In genomic region chr1:178368548-178369271, GRCm38 (mm10) we compare ENCODE assay signal across 7 mouse cellular contexts. TPM values are rescaled to one million over a fixed set of nuclear protein-coding genes. Genes with fewer than 3 reads are reported as not detected.
DNase-seq lines count a peak whose midpoint lies in the region; ATAC-seq lines count a peak whose summit lies in the region.

No protein-coding gene starts in this region.

- WGBS in embryonic facial prominence, embryonic 12.5 days = 2% methylated on average over 36 of the region's 36 CpGs
- WGBS in limb, embryonic 11.5 days = under 1% methylated on average over 36 of the region's 36 CpGs
- 2% methylated on average over 36 of the region's 36 CpGs for WGBS in midbrain, embryonic 14.5 days

- H3K36me3 ChIP-seq in embryonic facial prominence, embryonic 12.5 days = no peaks in the 10 kb centered on the region
- no peaks in the 10 kb centered on the region for H3K36me3 ChIP-seq in limb, embryonic 11.5 days (ENCODE audit: control insufficient read depth, insufficient read depth, low read length)
- no peaks in the 10 kb centered on the region for H3K36me3 ChIP-seq in midbrain, embryonic 14.5 days (ENCODE audit: control insufficient read depth, insufficient read depth, low read length)

- no peaks in the 10 kb centered on the region for H3K9me3 ChIP-seq in embryonic facial prominence, embryonic 12.5 days
- H3K9me3 ChIP-seq in limb, embryonic 11.5 days (ENCODE audit: control insufficient read depth, low read length) = no peaks in the 10 kb centered on the region
- H3K9me3 ChIP-seq in midbrain, embryonic 14.5 days (ENCODE audit: control insufficient read depth, low read length) = no peaks in the 10 kb centered on the region

- no peaks in the 10 kb centered on the region for H3K27me3 ChIP-seq in embryonic facial prominence, embryonic 12.5 days
- H3K27me3 ChIP-seq in limb, embryonic 11.5 days (ENCODE audit: control insufficient read depth, insufficient read depth, low read length) = no peaks in the 10 kb centered on the region
- H3K27me3 ChIP-seq in midbrain, embryonic 14.5 days (ENCODE audit: control insufficient read depth, insufficient read depth, low read length) = no peaks in the 10 kb centered on the region

- peak overlapping the region; percentile 69; the same call in 1 of the 2 replicates for H3K27ac ChIP-seq in embryonic facial prominence, embryonic 12.5 days
- no peak overlapping the region; the same call in 1 of the 2 replicates for H3K27ac ChIP-seq in limb, embryonic 11.5 days (replicated peaks; ENCODE audit: low read depth, low read length)
- H3K27ac ChIP-seq in midbrain, embryonic 14.5 days (replicated peaks; ENCODE audit: low read depth, low read length) = peak overlapping the region; percentile 78

- peaks cover 5% of the 10 kb centered on the region; the same call in 1 of the 2 replicates for H3K4me1 ChIP-seq in embryonic facial prominence, embryonic 12.5 days
- peaks cover 2% of the 10 kb centered on the region; the same call in 1 of the 2 replicates for H3K4me1 ChIP-seq in limb, embryonic 11.5 days (ENCODE audit: control insufficient read depth, insufficient read depth, low read length)
- 0 out of 2 replicates have a peak, but pooled peaks cover 4% of the 10 kb centered on the region for H3K4me1 ChIP-seq in midbrain, embryonic 14.5 days (ENCODE audit: control insufficient read depth, insufficient read depth, low read length)

- peak; percentile 86 for ATAC-seq in embryonic facial prominence, embryonic 12.5 days (ENCODE audit: insufficient number of reproducible peaks, insufficient read depth, low FRiP score, low TSS enrichment)
- peak; percentile 90 for ATAC-seq in limb, embryonic 11.5 days (ENCODE audit: insufficient number of reproducible peaks, low FRiP score, low TSS enrichment, low read depth)
- ATAC-seq in midbrain, embryonic 14.5 days (ENCODE audit: low FRiP score, low TSS enrichment) = peak; percentile 94

- peak overlapping the region; percentile 79 for H3K4me2 ChIP-seq in embryonic facial prominence, embryonic 12.5 days (replicated peaks)
- peak overlapping the region; percentile 81 for H3K4me2 ChIP-seq in limb, embryonic 11.5 days (ENCODE audit: low read depth, severe bottlenecking)
- peak overlapping the region; percentile 87 for H3K4me2 ChIP-seq in midbrain, embryonic 14.5 days (ENCODE audit: low read length)

- peak overlapping the region; percentile 52 for H3K9ac ChIP-seq in embryonic facial prominence, embryonic 12.5 days
- peak overlapping the region; percentile 68 for H3K9ac ChIP-seq in limb, embryonic 11.5 days (ENCODE audit: low read length)
- H3K9ac ChIP-seq in midbrain, embryonic 14.5 days (replicated peaks; ENCODE audit: low read length) = peak overlapping the region; percentile 52

- DNase-seq in adrenal gland, postnatal 25 days = peak; percentile 93
- DNase-seq in heart, adult 11 months = peak; percentile 100
- peak; percentile 94 for DNase-seq in kidney, adult 18-20 months
- peak; percentile 85 for DNase-seq in limb, embryonic 11.5 days (ENCODE audit: low spot score)
- DNase-seq in midbrain, embryonic 14.5 days = peak; percentile 93
- peak; percentile 87 for DNase-seq in spleen, adult 18-20 months

- H3K4me3 ChIP-seq in embryonic facial prominence, embryonic 12.5 days = peak overlapping the region; percentile 42
- peak overlapping the region; percentile 38 for H3K4me3 ChIP-seq in limb, embryonic 11.5 days (ENCODE audit: low read depth, low read length)
- H3K4me3 ChIP-seq in midbrain, embryonic 14.5 days (replicated peaks; ENCODE audit: low read depth, low read length) = peak overlapping the region; percentile 46

RNA-seq across cellular contexts. Expression of gene Hnrnpu, which starts 31.1 kb away (rescaled TPM):
- 446 and 468 TPM in 2 replicates for total RNA-seq in adrenal gland, postnatal 25 days (2021)
- polyA plus RNA-seq in embryonic facial prominence, embryonic 12.5 days (2016; fragmentation: Nextera tagmentation; extraction: Ambion mirVana) = 797 and 876 TPM in 2 replicates
- 842 and 961 TPM in 2 replicates for polyA plus RNA-seq in limb, embryonic 11.5 days (2014; fragmentation: Nextera tagmentation; extraction: Ambion mirVana)
- polyA plus RNA-seq in midbrain, embryonic 14.5 days (2014; fragmentation: Nextera tagmentation; extraction: Ambion mirVana) = 243 and 369 TPM in 2 replicates

RNA-seq across cellular contexts. Expression of gene Efcab2, which starts 37.2 kb away (rescaled TPM):
- 2.3 and 4.5 TPM in 2 replicates for total RNA-seq in adrenal gland, postnatal 25 days (2021)
- polyA plus RNA-seq in embryonic facial prominence, embryonic 12.5 days (2016; fragmentation: Nextera tagmentation; extraction: Ambion mirVana) = 5.6 and 5.8 TPM in 2 replicates
- 4.6 and 5.4 TPM in 2 replicates for polyA plus RNA-seq in limb, embryonic 11.5 days (2014; fragmentation: Nextera tagmentation; extraction: Ambion mirVana)
- polyA plus RNA-seq in midbrain, embryonic 14.5 days (2014; fragmentation: Nextera tagmentation; extraction: Ambion mirVana) = 4.9 and 7.7 TPM in 2 replicates

RNA-seq across cellular contexts. Expression of gene Cox20, which starts 49.8 kb away (rescaled TPM):
- 115 and 123 TPM in 2 replicates for total RNA-seq in adrenal gland, postnatal 25 days (2021)
- 144 and 148 TPM in 2 replicates for polyA plus RNA-seq in embryonic facial prominence, embryonic 12.5 days (2016; fragmentation: Nextera tagmentation; extraction: Ambion mirVana)
- 106 and 110 TPM in 2 replicates for polyA plus RNA-seq in limb, embryonic 11.5 days (2014; fragmentation: Nextera tagmentation; extraction: Ambion mirVana)
- polyA plus RNA-seq in midbrain, embryonic 14.5 days (2014; fragmentation: Nextera tagmentation; extraction: Ambion mirVana) = 124 and 139 TPM in 2 replicates
